Mouse (Mus musculus) T-helper 17 cell (primary cell): Measurements from ENCODE around the gene Brf1.

Experiments
- in situ Hi-C, 2 experiments: fragments of 300-600 bp; cut with MboI, MseI; formaldehyde crosslinking; loops; 1 replicate in 1 of 2; 2 replicates in 1 of 2; pipeline ENCODE4 v1.15.1; 2025; ENCODE audit warnings: high pct_unique_total_duplicates in 2 of 2

Gene Brf1

DNA sequence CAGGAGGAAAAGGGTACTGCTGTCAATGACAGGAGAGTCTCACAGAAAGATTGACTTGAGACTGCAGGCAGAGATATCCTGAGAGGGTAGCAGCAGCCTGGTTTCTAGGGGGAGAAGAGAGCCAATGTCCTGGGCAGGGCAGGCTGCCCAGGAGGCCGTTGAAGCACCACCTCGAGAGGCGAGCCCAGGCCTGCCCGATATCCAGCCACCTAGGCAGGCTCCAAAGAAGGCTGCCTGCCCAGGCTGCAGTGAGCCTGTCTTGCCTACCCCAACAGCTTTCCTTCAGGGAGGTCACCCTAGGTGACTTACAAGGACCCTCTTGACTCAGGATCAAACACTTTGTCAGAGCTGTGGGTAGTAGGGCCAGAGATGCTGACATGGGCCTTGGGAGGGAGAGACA, 60.3 kb downstream of the Brf1 start:
- in situ Hi-C loops: no loop called here

- in situ Hi-C loops: no loop called here
Observed at GRCm38 (mm10) chr12:112938873-112939565, 61.5 kb downstream of the Brf1 start.

- in situ Hi-C loops: no loop called here
Observed at GRCm38 (mm10) chr12:112938366-112938765, 62.1 kb downstream of the Brf1 start.

- in situ Hi-C loops: no loop called here
Observed at GRCm38 (mm10) chr12:112937906-112938305, 62.6 kb downstream of the Brf1 start.

- in situ Hi-C loops: no loop called here
Observed at GRCm38 (mm10) chr12:112932647-112933046, 67.9 kb downstream of the Brf1 start.

DNA sequence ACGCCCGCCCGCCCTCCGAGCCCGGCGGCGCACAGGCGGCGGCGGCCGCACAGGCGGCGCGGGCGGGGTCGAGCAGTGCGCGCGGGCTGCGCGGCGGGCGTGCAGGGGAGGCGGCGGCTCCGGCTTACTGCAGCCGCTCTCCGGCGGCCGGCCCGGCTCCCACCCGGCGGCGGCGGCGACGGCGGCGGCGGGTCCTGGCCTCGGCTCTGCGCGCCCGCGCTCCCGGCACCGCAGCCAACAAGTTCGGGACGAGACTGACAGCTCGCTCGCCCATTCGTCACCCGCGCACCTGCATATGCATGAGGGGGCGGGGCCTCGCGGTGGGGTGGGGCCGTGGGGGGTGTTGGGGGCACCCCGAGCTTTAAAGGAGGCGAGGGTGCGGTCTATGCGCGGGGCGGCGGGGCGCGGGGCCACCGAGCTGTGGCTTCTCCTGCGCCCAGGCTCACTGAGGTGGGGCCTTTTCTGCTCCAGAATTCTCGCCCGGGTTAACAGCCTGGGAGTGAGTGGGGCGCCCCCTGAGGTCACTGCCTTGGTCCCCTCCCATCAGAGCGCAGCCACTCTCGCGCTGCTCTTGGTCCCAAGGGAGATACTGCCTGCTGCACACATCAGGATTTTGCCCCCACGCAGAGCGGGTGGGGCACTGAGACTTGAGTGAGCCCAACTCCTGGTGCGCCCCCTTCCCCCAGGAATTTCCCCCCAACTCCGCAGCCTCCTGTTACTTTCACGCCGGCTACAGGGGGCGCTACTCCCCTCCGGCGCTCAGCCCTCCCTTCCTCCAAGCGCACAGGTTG, 70.7 kb downstream of the Brf1 start, which contains the start of gene Jag2:
Jag2 (minus strand) TSS at position 215 of the 791 bp plus-strand sequence.
- in situ Hi-C loops: loop anchor here in 1 of 2 experiments (10.0 kb wide), 1 partner anchor 1815 kb away; no protein-coding TSS in a partner anchor

- in situ Hi-C loops: loop anchor here in 1 of 2 experiments (10.0 kb wide), 1 partner anchor 1816 kb away; no protein-coding TSS in a partner anchor
Observed at GRCm38 (mm10) chr12:112928401-112929241, 71.9 kb downstream of the Brf1 start.

DNA sequence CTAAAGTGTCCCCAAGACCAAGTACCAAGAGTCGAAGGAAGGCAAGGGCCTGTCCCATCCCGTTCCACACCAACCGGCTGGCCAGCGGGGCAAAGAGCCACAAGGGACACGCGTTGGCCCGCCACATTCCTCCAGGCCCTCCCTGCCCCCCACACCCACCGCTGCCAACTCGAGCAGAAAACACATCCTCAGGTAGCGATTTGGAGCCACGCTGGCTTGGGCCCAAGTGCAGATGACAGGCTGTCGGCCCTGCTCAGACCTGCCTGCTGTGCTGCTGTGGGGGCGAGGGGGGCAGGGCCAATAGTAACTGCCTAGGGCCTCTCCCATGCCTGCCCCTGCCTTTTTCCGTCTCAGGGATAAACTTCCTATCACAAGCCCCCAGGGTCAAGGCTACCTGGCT, 73.2 kb downstream of the Brf1 start:
- in situ Hi-C loops: loop anchor here in 1 of 2 experiments (10.0 kb wide), 1 partner anchor 1818 kb away; no protein-coding TSS in a partner anchor

- in situ Hi-C loops: loop anchor here in 1 of 2 experiments (10.0 kb wide), 1 partner anchor 1819 kb away; no protein-coding TSS in a partner anchor
Observed at GRCm38 (mm10) chr12:112925950-112926349, 74.6 kb downstream of the Brf1 start.

- in situ Hi-C loops: loop anchor here in 1 of 2 experiments (10.0 to 25.0 kb wide), 3 partner anchors 665 to 1822 kb away; partner anchors contain the start of genes Exoc3l4 and Lbhd2
Observed at GRCm38 (mm10) chr12:112922541-112922940, 78.0 kb downstream of the Brf1 start.

GRCm38 (mm10) chr12:112921518-112921917, 79.0 kb downstream of the Brf1 start:
- in situ Hi-C loops: loop anchor here in 1 of 2 experiments (10.0 to 25.0 kb wide), 3 partner anchors 666 to 1823 kb away; partner anchors contain the start of genes Exoc3l4 and Lbhd2

DNA sequence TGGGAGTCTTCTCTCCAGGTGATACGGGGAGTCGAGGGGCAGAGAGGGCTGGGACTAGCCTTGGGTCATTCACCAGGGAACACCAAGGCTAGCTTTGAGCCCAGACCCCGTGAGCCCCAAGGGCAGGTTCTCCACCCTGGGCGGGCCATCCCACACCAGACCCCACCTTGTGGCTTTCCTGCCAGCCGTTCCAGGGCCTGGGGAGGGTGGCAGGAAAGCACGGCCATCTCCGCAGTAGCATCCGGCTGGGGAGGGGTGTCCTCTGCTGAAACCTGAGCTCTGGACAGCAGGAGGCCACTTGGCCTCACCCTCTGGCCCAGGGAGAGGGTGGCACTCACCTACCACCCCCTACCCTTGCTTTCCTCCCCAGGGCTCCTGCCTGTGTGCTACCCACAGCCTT, 82.6 kb downstream of the Brf1 start:
- in situ Hi-C loops: loop anchor here in 1 of 2 experiments (25.0 kb wide), 2 partner anchors 669 to 1506 kb away; partner anchors contain the start of genes Exoc3l4 and Lbhd2

DNA sequence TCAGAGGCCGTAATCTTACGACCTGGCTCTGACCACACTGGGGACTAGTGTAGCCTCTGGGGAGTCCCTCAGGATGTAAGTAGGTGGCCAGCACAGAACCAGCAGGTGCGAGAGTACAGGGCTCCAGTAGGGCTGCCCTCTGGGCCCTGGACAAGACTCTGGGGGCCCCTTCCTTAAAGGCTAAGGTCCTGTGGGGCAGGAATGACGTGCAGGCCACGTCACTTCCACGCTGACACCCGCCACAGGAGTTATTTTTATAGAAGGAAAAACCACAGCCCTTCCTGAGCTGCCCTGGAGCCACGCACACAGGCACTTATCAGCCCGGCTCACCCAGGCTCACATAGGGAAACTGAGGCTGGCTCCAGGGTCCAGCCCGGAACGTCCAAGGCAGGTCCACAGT, 83.0 kb downstream of the Brf1 start:
- in situ Hi-C loops: loop anchor here in 1 of 2 experiments (25.0 kb wide), 2 partner anchors 670 to 1505 kb away; partner anchors contain the start of genes Exoc3l4 and Lbhd2

- in situ Hi-C loops: loop anchor here in 1 of 2 experiments (25.0 kb wide), 2 partner anchors 670 to 1505 kb away; partner anchors contain the start of genes Exoc3l4 and Lbhd2
Observed at GRCm38 (mm10) chr12:112916698-112917400, 83.7 kb downstream of the Brf1 start.

- in situ Hi-C loops: loop anchor here in 1 of 2 experiments (25.0 kb wide), 2 partner anchors 672 to 1503 kb away; partner anchors contain the start of genes Exoc3l4 and Lbhd2
Observed at GRCm38 (mm10) chr12:112915587-112915986, 84.9 kb downstream of the Brf1 start.

- in situ Hi-C loops: loop anchor here in 1 of 2 experiments (25.0 kb wide), 2 partner anchors 673 to 1502 kb away; partner anchors contain the start of genes Exoc3l4 and Lbhd2
Observed at GRCm38 (mm10) chr12:112914527-112914926, 86.0 kb downstream of the Brf1 start.

DNA sequence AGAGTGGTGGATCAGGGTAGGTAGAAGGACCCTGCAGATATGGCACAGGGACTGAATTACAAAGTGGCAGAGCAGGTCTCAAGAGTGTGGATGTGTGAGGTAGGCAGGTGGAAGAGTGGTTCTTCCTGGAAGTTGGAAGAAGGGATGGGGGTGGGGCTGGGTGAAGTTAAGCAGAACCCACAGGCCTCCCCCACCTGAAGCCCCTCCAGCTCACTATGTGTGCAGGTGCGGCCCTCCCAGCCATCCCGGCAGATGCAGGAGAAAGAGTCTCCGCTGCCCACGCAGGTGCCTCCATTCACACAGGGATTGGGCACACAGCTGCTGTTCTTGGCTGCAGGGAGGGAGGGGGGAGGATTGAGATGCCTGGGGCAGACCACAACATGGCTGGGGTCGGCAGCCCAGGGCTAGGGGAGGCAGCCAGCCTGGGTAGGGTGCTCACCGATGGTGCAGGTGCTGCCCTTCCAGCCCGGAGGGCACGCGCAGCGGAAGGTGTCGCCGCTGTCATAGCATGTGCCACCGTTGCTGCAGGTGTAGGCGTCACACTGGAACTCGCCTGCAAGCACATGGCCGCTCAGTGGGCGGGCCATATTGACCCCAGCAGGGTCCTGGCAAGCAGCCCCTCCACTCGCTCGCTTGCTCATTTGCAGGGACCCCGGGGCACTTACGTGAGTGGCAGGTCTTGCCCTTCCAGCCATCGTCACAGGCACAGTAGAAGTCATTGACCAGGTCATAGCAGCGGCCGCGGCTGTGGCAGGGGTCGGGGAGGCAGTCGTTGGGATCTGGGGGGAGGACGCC, 87.4 kb downstream of the Brf1 start:
- in situ Hi-C loops: loop anchor here in 1 of 2 experiments (25.0 kb wide), 2 partner anchors 674 to 1501 kb away; partner anchors contain the start of genes Exoc3l4 and Lbhd2

DNA sequence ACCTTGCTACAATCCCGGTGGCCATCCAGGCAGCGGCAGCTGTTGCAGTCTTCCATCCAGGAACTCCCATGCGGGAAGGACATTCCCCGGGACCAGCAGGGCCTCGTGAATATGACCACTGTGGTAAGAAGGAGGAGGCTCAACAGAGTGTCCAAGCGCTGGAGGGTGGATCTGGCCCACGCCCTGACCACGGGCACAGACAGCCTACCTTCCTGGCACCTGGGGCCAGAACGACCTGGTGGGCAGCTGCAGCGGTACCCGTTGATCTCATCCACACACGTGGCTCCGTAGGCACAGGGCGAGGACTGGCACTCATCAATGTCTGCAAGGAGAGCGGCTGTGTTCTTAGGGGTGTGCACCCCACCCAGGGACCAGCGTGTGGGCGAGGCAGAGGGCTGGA, 88.8 kb downstream of the Brf1 start:
- in situ Hi-C loops: loop anchor here in 1 of 2 experiments (25.0 kb wide), 2 partner anchors 676 to 1499 kb away; partner anchors contain the start of genes Exoc3l4 and Lbhd2
